Mouse (Mus musculus) testis, adult 2 months (tissue): ENCODE results near the gene Ddah1. TPM values are rescaled to one million over a fixed set of nuclear protein-coding genes. Genes with fewer than 3 reads are reported as not detected.

ENCODE experiments used
- H3K27ac ChIP-seq: fragments of 200-500 bp; 2 replicates; pipeline ENCODE4 v1.5.1; 2012; ENCODE audit warnings: low read depth, low read length; ENCODE audit not compliant: control insufficient read depth, insufficient read depth
- H3K27me3 ChIP-seq: fragments of 200-500 bp; 2 replicates; pipeline ENCODE4 v1.6.1; 2012; ENCODE audit warnings: mild to moderate bottlenecking, low read length, moderate library complexity; ENCODE audit not compliant: control insufficient read depth, insufficient read depth
- H3K36me3 ChIP-seq: fragments of 200-500 bp; 2 replicates; pipeline ENCODE4 v1.6.1; 2012; ENCODE audit warnings: mild to moderate bottlenecking, low read length; ENCODE audit not compliant: control insufficient read depth, insufficient read depth
- H3K4me1 ChIP-seq: fragments of 200-500 bp; 2 replicates; pipeline ENCODE4 v1.6.1; 2012; ENCODE audit warnings: low read length; ENCODE audit not compliant: control insufficient read depth, insufficient read depth
- H3K4me3 ChIP-seq: fragments of 200-500 bp; 2 replicates; pipeline ENCODE4 v1.5.1; 2012; ENCODE audit warnings: low read depth, mild to moderate bottlenecking, low read length, moderate library complexity, mixed read lengths; ENCODE audit not compliant: control insufficient read depth
- CTCF ChIP-seq: fragments of 200-500 bp; IDR thresholded peaks from 2 replicates; pipeline ENCODE4 v1.5.1; 2012; ENCODE audit warnings: low read depth, mild to moderate bottlenecking, inconsistent platforms, low read length, moderate library complexity; ENCODE audit not compliant: control insufficient read depth, insufficient read depth, insufficient replicate concordance
- POLR2A ChIP-seq: fragments of 200-500 bp; IDR thresholded peaks from 2 replicates; pipeline ENCODE4 v1.6.1; 2012; ENCODE audit warnings: low read depth, mild to moderate bottlenecking, inconsistent platforms, low read length, moderate library complexity; ENCODE audit not compliant: control insufficient read depth
- polyA plus RNA-seq: library from polyadenylated mRNA; depleted of rRNA; stranded (reverse); fragments of >200 nt; gene quantifications from 2 replicates; pipeline ENCODE4 v1.2.3, GENCODE M21; 2012

Gene Ddah1
- polyA plus RNA-seq, 1 experiment = 11.0 TPM

- no peak overlapping the region for H3K4me3 ChIP-seq
- no peaks in the 10 kb centered on the region for H3K27me3 ChIP-seq
- H3K4me1 ChIP-seq = no peaks in the 10 kb centered on the region
- TF ChIP-seq POLR2A (no peak), CTCF (no peak)
- no peaks in the 10 kb centered on the region for H3K36me3 ChIP-seq
- H3K27ac ChIP-seq = no peak overlapping the region
Observed at GRCm38 (mm10) chr3:145734857-145735256, 23.6 kb upstream of the Ddah1 start.

DNA sequence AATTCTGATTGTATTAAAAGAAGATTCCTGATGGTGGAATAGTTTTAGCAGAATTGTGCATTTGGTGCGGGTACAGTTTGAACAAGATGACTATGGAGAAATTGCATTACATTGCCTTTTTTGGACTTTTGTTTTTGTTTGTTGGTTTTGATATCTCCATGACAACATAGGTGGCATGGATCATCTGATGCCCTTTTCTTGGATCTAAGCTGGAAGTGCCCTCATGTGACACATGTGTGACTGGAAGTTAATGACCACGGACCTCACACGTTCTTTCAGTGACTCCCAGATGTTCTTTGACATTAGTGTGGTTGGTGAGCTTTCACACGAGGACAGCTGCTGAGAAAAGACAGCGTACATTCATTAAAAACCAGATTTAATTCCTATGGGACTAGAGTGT lies 21.9 kb upstream of the Ddah1 start:
- TF ChIP-seq CTCF (no peak), POLR2A (no peak)

GRCm38 (mm10) chr3:145738662-145739061 lies 19.8 kb upstream of the Ddah1 start:
- no peak overlapping the region for H3K4me3 ChIP-seq
- H3K36me3 ChIP-seq = no peaks in the 10 kb centered on the region
- no peak for TF ChIP-seq CTCF
- no peak for TF ChIP-seq POLR2A
- no peak overlapping the region for H3K27ac ChIP-seq
- no peaks in the 10 kb centered on the region for H3K27me3 ChIP-seq
- peaks cover 3% of the 10 kb centered on the region for H3K4me1 ChIP-seq

More for the DNA sequence above, 21.9 kb upstream of the Ddah1 start:
- Histone ChIP-seq H3K36me3 (no peaks in the 10 kb centered on the region), H3K27ac (no peak overlapping the region), H3K4me1 (no peaks in the 10 kb centered on the region), H3K27me3 (no peaks in the 10 kb centered on the region), H3K4me3 (no peak overlapping the region)

- Histone ChIP-seq H3K4me1 (peaks cover 3% of the 10 kb centered on the region), H3K4me3 (no peak overlapping the region), H3K27ac (no peak overlapping the region), H3K36me3 (no peaks in the 10 kb centered on the region), H3K27me3 (no peaks in the 10 kb centered on the region)
- no peak for TF ChIP-seq CTCF
Observed at GRCm38 (mm10) chr3:145739904-145740303, 18.6 kb upstream of the Ddah1 start.

DNA sequence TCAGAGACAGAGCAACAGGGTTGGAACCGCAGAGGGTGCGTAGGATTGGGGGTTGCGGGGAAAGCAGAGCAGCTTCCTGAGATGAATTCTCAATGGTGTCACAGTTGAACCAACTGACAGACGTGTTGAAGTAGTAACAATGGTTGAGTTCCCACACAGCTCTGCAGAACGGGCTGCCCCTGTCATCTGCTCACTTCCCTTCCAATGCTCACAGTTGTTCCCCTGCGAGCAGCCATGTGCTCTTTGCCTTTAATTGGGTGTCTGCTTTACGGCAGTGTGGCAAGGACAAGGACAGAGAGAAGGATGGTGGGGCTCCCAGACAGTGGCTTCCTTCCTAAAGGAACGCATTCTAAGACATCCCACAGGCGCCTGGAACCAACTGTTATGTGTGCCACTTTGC lies 15.4 kb upstream of the Ddah1 start:
- Histone ChIP-seq H3K27me3 (no peaks in the 10 kb centered on the region), H3K27ac (no peak overlapping the region), H3K4me1 (peaks cover 3% of the 10 kb centered on the region), H3K36me3 (no peaks in the 10 kb centered on the region), H3K4me3 (no peak overlapping the region)
- TF ChIP-seq POLR2A = no peak
- TF ChIP-seq CTCF = no peak

DNA sequence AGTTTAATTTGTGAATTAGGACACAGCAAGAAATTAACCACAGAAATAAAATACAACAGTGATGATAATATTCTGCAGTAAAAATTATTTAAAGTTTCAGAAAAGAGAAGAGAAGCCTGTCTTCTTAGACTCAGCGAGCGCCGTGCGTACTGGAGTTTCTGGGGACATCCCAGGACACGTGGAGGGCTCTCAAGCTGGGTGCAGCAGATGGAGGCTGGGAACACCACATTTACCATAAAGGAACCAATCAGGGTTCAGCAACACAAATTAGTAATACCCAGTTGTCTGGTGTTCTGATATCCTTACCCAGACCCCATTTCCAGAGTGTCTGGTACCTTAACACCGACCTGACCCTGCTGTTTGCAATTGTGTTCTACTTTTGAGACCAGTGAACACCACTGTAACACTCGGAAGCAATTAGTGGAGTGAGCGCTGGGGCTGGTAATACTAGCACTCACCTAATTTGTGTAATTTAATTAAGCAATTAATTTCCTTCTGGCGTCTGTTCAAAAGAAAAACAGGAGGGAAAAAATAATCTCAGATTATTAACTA lies 14.9 kb upstream of the Ddah1 start:
- H3K36me3 ChIP-seq = no peaks in the 10 kb centered on the region
- no peak overlapping the region for H3K27ac ChIP-seq
- H3K4me1 ChIP-seq = peaks cover 3% of the 10 kb centered on the region
- TF ChIP-seq CTCF = no peak
- no peak for TF ChIP-seq POLR2A
- H3K27me3 ChIP-seq = no peaks in the 10 kb centered on the region
- no peak overlapping the region for H3K4me3 ChIP-seq

GRCm38 (mm10) chr3:145748626-145749025 lies 9.8 kb upstream of the Ddah1 start:
- no peaks in the 10 kb centered on the region for H3K4me1 ChIP-seq
- TF ChIP-seq CTCF (no peak), POLR2A (no peak)

GRCm38 (mm10) chr3:145756457-145756856 lies 2.0 kb upstream of the Ddah1 start:
- peaks cover 14% of the 10 kb centered on the region for H3K4me1 ChIP-seq
- no peaks in the 10 kb centered on the region for H3K36me3 ChIP-seq
- H3K27me3 ChIP-seq = no peaks in the 10 kb centered on the region
- no peak overlapping the region for H3K4me3 ChIP-seq
- no peak for TF ChIP-seq POLR2A
- TF ChIP-seq CTCF = no peak
- H3K27ac ChIP-seq = no peak overlapping the region

More at GRCm38 (mm10) chr3:145748626-145749025, 9.8 kb upstream of the Ddah1 start:
- H3K4me3 ChIP-seq = no peak overlapping the region
- no peaks in the 10 kb centered on the region for H3K36me3 ChIP-seq
- H3K27me3 ChIP-seq = no peaks in the 10 kb centered on the region
- H3K27ac ChIP-seq = no peak overlapping the region
